Mouse (Mus musculus): Measurements from ENCODE around the gene AW209491. TPM values are rescaled to one million over a fixed set of nuclear protein-coding genes. Genes with fewer than 3 reads are reported as not detected.

AW209491 gene
- total RNA-seq (2022), result 10 to 100 TPM; 23.1 to 26.6 (median 24.7) TPM

DNA sequence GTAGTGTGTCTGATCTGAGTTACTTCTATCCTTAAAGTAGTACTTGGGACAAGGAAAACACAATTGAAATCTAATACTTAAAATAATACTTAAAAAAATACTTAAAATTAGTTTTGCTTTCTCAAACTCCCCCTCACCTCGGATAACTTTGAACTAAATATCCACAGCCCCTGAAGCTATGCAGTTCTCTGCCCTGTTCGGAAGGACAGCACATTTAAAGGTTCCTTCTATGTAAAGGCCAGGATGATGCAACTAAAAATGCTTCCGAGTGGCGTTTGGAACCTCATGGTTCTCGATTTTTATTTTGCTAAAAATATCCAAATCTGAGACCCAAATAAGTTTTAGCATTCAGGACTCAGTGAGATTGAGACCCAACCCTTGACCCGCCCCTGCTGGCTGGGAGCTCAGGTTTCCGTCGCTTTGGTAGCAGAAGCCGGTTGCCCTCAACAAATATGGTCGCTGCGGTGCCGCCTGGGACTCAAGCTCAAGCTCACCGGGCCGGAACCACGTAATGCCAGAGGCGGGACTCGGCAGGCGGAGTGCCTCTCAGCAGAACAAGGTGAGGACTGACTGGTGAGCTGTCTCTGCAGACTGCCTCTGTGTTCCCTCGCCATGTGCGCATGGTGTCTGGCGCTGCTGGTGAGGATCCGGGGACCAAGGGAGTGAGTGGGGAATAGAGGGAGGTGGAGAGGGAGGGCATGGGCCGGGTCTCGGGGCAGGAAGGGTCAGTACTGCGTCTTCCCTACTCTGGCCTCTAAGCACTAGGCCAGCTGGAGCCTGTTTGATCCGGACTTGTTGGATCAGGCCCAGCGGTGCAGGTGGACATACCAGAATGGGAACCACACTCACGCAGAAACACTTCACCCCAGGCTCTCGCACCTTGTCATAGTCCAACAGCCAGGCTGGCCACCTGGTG lies at the start of gene AW209491:
Gene AW209491 (plus strand): TSS at position 429 of the 916 bp plus-strand sequence.
- DNase-seq (ENCODE audit: low spot score in 2 of 2), result peak; percentile 89 to 94

DNA sequence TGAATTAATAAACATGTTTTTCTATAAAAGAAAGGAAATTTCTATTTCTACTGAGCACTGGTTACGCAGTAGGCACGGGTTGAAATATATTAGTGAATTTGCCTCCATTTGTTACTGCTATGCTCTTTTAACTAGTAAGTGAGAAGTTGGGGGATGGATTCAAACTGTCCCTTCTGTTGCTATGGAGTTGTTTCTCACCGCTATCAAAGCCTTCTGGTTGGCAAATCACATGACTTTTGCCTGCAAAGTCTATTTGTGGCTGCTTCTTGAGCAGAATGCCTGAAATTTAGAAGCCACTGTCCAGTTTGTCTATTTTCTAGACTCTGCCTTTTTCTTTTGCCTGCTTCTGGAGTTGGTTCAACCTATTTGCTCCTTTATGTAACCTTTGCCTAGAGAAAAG lies 49.6 kb upstream of the AW209491 start:
- no peak for DNase-seq (ENCODE audit: low spot score in 2 of 2)

DNA sequence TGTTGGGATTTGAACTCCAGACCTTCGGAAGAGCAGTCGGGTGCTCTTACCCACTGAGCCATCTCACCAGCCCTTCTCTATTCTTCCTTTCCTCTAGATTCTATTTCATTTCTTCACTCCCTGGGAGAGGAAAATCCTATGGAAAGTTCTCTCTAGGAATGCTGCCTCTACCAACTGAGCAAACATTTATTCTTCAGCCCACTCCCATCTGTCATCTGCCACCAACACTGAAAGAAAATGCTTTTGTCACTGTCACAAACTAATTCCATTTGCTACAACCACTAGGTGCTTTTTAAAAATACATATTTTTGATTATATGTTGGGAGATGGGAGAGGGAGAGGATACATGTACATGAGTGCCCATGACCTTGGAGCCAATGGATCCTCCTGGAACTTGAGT lies 27.2 kb upstream of the AW209491 start:
- no peak for DNase-seq (ENCODE audit: low spot score in 2 of 2)

DNA sequence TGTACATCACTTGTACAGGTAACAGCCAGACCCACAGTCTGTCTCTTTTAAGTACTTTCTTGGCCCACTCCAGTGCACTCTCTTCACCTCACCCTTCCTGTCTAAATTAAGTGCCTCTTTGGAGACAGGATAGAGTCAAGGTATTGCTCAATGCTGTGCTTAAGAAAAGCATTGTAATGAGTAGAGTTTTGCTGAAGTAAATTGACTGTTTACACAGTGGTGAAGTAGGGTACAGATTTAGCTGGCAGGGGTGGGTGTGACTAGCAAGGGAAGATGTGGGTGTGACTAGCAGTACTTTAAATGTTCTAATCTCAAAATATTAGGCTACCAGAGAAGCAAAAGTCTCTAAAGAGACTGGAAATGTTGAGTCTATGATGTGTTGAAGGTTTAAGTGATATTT lies 22.3 kb upstream of the AW209491 start:
- no peak for DNase-seq (ENCODE audit: low spot score in 2 of 2)

DNA sequence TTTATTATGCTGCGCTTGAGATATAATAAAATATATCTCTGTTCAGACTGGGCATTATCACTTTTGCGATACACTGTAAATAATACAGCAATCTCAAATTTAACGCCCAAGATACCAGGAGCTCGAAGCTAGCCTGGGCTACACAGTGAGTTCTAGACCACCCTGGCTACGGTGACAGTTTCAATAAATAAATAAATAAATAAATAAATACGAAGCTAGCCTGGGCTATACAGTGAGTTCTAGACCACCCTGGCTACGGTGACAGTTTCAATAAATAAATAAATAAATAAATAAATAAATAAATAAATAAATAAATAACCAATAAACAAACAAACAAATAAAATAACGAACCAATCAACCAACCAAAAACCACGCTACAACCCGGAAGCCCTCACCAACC lies 17.5 kb upstream of the AW209491 start:
- DNase-seq (ENCODE audit: low spot score in 2 of 2), result no peak

DNA sequence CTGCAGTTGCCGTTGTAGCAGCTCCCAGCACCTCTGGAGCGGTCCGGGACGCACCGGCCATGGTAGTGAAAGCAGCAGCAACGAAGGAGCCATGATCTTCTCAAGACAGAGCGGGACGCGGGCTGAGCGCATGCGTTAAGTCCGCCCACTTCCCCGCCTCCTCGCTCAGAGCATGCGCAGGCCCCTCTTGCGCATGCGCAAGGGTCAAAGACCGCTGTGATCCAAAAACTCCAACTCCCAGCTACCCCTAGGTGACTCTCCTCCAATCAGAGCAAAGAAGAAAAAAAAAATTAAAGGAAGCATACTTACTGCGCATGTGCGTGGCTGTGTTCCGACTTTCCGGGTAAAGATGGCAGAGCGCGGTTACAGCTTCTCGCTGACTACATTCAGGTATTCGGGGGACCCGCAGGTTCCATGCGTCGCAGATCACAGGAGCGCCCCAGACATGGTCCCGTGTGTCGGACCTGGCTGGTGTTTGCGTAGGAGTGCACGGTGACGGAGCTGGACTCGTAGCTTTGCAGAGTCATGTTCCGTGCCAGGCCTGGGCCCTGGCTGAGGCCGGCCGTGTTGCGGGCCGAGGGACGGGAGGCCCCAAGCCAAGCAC lies 16.9 kb upstream of the AW209491 start, which contains the start of the genes Mrpl32 and Psma2:
Gene Mrpl32 (minus strand): TSS at position 240 of the 604 bp plus-strand sequence.
Gene Psma2 (plus strand): TSS at position 315 of the 604 bp plus-strand sequence.
- DNase-seq (ENCODE audit: low spot score in 2 of 2), result peak; percentile 89 to 98

DNA sequence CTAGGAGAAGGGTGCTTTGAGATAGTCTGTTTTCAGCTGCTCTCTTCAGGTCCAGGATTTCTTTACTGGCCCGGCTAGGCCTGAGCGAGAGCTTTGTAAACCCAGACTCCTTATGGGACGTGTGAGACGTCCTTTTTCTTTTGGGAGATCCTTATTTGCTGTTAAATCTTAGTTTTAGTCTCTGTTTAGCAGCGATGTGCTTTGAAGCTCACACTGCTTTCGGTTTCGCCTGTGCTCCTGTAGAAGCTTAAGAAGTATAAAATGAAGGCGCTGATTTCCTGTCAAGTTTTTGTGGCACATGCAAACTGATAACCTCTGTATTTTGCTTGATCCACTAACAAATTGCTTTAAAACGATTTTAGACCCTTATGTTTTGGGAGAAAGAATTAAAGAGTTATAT lies 16.4 kb upstream of the AW209491 start:
- no peak for DNase-seq (ENCODE audit: low spot score in 2 of 2)

DNA sequence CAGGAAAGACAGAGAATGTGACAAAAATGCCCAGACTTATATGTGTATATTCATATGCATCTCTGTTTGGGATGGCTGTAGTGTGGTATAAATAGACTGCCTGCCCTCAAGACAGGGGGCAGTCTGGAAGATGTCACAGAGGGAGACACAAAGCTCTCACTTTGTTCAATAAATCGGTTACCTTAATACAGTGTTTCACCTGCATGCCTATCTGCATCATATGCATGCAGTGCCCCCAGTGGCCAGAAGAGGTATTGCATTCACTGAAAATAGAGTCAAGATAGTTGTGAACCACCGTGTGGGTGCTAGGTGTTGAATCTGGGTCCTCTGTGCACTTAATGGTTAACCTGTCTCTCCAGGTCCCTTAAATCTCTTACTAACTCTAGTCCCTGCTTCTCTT lies 11.2 kb upstream of the AW209491 start:
- peak; percentile 43 to 50 for DNase-seq (ENCODE audit: low spot score in 2 of 2)

DNA sequence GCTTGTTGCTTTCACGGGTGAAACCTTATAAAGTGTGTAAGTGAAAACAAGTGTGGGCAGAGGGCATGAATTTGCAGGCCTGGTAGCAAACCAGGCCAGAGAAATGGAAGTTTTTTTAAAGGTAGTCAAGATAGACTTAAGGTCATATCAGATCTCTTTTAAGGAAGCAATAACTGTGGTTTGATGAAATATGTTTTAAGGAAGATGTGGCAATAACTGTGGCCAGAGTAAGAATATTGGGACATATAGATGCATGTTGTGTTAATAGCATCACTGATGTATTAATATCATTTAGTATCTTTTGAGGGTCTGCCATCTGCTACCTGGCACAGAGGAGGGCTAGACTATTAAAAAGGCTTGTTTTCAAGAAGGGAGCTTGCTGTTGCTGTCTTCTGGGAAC lies 10.0 kb downstream of the AW209491 start:
- DNase-seq (ENCODE audit: low spot score in 2 of 2), result no peak

DNA sequence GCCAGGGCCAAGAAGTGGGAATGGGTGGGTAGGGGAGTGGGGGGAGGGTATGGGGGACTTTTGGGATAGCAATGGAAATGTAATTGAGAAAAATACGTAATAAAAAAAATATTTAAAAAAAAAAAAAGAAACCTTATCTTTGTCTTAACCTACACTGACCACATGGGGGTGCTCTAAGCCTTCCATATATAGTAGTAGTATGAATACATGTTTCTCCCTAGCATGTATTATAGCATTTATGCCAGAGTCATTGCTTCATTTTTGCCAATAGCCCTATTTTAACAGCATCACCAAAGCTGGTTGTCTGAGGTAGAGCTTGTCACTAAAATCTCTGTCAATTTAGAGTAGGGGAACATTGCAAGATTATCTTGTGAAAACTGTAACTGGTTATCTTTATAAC lies 19.3 kb downstream of the AW209491 start:
- no peak for DNase-seq (ENCODE audit: low spot score in 2 of 2)

DNA sequence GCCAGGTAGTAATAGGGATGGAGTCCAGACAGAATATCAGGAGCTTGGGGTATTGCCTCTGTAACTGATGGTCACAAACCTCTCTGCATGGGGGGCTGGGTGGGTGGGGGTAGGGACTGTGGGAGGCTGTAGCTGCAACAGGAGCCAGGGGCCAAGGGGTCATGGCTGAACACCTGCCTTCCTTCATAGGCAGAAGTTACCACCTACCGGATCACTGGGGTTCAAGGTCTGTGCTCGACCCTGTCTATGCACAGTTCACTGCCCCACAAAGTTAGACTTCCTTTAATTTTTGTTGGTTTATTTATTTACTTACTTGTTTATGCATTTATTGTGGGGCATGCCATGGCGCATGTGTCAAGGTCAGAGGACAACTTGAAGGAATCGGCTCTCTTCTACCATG lies 37.2 kb downstream of the AW209491 start:
- no peak for DNase-seq (ENCODE audit: low spot score in 2 of 2)

DNA sequence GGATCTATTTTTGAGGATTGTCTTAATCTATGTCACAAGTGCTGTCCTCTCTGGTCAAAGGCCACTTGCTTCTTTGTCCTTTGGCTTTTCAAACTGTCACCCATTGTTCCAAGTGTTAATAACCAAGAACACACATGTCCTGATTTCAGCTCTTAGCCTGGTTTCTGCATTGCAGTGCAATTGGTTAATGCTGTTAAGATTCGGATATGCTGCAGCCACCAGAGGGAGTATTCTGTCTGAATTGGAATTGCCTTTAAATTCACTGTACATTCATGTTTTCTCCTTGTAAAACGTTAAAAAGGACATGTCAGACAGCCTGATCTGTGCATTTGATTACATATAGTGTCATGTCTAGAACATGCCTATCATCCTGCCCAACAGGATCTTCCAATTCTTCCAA lies 40.4 kb downstream of the AW209491 start:
- DNase-seq (ENCODE audit: low spot score in 2 of 2), result no peak

Other genes starting within 250 kb of the AW209491 start
- gene Hecw1, start 106.9 kb upstream of the AW209491 start, total RNA-seq (2022), result 100 to 1,000 TPM; 101 to 122 (median 105) TPM
- gene Mrpl32, start 17.0 kb upstream of the AW209491 start, total RNA-seq (2022), result 10 to 100 TPM; 24.0 to 29.4 (median 26.8) TPM
- gene Psma2, start 16.9 kb upstream of the AW209491 start, total RNA-seq (2022), result 10 to 100 TPM; 58.9 to 67.1 (median 64.5) TPM

Data from left cerebral cortex, adult 8-10 months (tissue).